Mouse (Mus musculus) G1E (cell line): ENCODE data around the gene Zcchc7. TPM values are rescaled to one million over a fixed set of nuclear protein-coding genes. Genes with fewer than 3 reads are reported as not detected.

Experiments
- ATAC-seq: 2 replicates; pipeline ENCODE4 v1.8.0; 2016; ENCODE audit warnings: mild to moderate bottlenecking; ENCODE audit not compliant: insufficient number of reproducible peaks, poor library complexity, low FRiP score, severe bottlenecking; ENCODE audit errors: extremely low read depth
- DNase-seq: peaks from one replicate; pipeline ENCODE4 v3.0.0; 2012; ENCODE audit warnings: low spot score
- H3K27me3 ChIP-seq: 2 replicates; pipeline ENCODE4 v1.6.1; 2012; ENCODE audit warnings: mild to moderate bottlenecking, low read length, inconsistent platforms; ENCODE audit not compliant: insufficient read depth
- H3K36me3 ChIP-seq: replicated peaks from 2 replicates; pipeline ENCODE3; 2012; ENCODE audit warnings: mild to moderate bottlenecking, inconsistent platforms
- H3K4me1 ChIP-seq: 2 replicates; pipeline ENCODE4 v1.6.1; 2012; ENCODE audit warnings: low read depth, low read length, inconsistent platforms, mixed read lengths; ENCODE audit not compliant: insufficient read depth
- H3K4me3 ChIP-seq: 2 replicates; pipeline ENCODE4 v1.5.1; 2012; ENCODE audit warnings: low read depth, mild to moderate bottlenecking, inconsistent platforms, low read length, moderate library complexity, mixed read lengths
- H3K9me3 ChIP-seq: replicated peaks from 2 replicates; pipeline ENCODE4 v1.6.1; 2012; ENCODE audit warnings: inconsistent platforms
- CTCF ChIP-seq: IDR thresholded peaks from 2 replicates; pipeline ENCODE4 v1.5.1; 2012; ENCODE audit warnings: low read depth, low read length, inconsistent platforms, mixed read lengths
- GATA1 ChIP-seq: IDR thresholded peaks from 2 replicates; pipeline ENCODE4 v1.6.1; 2012; ENCODE audit warnings: borderline replicate concordance, low read length, inconsistent platforms, mixed read lengths
- GATA2 ChIP-seq: IDR thresholded peaks from 2 replicates; pipeline ENCODE4 v1.6.1; 2012; ENCODE audit warnings: low read depth, low read length, inconsistent platforms, borderline replicate concordance
- POLR2AphosphoS5 ChIP-seq: IDR thresholded peaks from 2 replicates; pipeline ENCODE4 v1.6.1; 2012; ENCODE audit warnings: low read depth, low read length, inconsistent platforms; ENCODE audit not compliant: insufficient replicate concordance
- TAL1 ChIP-seq: conservative IDR thresholded peaks from 2 replicates; pipeline ENCODE4 v1.6.1; 2012; ENCODE audit warnings: low read depth, low read length, inconsistent platforms, mixed read lengths
- polyA plus RNA-seq: library from polyadenylated mRNA; stranded (reverse); fragments of >175 nt; gene quantifications from 2 replicates; pipeline ENCODE4 v1.2.3, GENCODE M21; 2012
- total RNA-seq, 2 experiments: library from RNA; stranded (forward) in 1 of 2; stranded (reverse) in 1 of 2; fragments of 200-1000 nt in 1 of 2; fragments of >200 nt in 1 of 2; fragmentation: Nextera tagmentation in 1 of 2; gene quantifications; 2 replicates each; pipeline ENCODE4 v1.2.3; 2014 to 2017

The Zcchc7 gene
- total and polyA plus RNA-seq, 3 experiments: 28.6 to 129 (median 61.3) TPM

GRCm38 (mm10) chr4:44710701-44711097 lies 45.0 kb upstream of the Zcchc7 start:
- peaks cover 48% of the 10 kb centered on the region for H3K27me3 ChIP-seq
- H3K9me3 ChIP-seq: no peaks in the 10 kb centered on the region
- no peak for TF ChIP-seq GATA2
- no peak for TF ChIP-seq CTCF
- TF ChIP-seq GATA1: no peak
- no peak for TF ChIP-seq TAL1
- no peak for TF ChIP-seq POLR2AphosphoS5
- H3K36me3 ChIP-seq: no peaks in the 10 kb centered on the region
- ATAC-seq (no peak), DNase-seq (no peak)
- no peaks in the 10 kb centered on the region for H3K4me1 ChIP-seq
- no peak overlapping the region for H3K4me3 ChIP-seq

- TF ChIP-seq CTCF (no peak), GATA1 (no peak)
- no peak for DNase-seq
- Histone ChIP-seq H3K4me3 (no peak overlapping the region), H3K4me1 (no peaks in the 10 kb centered on the region), H3K36me3 (no peaks in the 10 kb centered on the region), H3K27me3 (peaks cover 50% of the 10 kb centered on the region), H3K9me3 (no peaks in the 10 kb centered on the region)
- no peak for ATAC-seq
Observed at GRCm38 (mm10) chr4:44711136-44711900, 44.4 kb upstream of the Zcchc7 start.

GRCm38 (mm10) chr4:44712051-44712700 lies 43.5 kb upstream of the Zcchc7 start:
- Histone ChIP-seq H3K36me3 (no peaks in the 10 kb centered on the region), H3K27me3 (peaks cover 58% of the 10 kb centered on the region), H3K4me1 (no peaks in the 10 kb centered on the region), H3K9me3 (no peaks in the 10 kb centered on the region), H3K4me3 (no peak overlapping the region)
- no peak for DNase-seq
- TF ChIP-seq CTCF (no peak), GATA2 (no peak), GATA1 (no peak), TAL1 (no peak), POLR2AphosphoS5 (no peak)
- ATAC-seq: no peak

DNA sequence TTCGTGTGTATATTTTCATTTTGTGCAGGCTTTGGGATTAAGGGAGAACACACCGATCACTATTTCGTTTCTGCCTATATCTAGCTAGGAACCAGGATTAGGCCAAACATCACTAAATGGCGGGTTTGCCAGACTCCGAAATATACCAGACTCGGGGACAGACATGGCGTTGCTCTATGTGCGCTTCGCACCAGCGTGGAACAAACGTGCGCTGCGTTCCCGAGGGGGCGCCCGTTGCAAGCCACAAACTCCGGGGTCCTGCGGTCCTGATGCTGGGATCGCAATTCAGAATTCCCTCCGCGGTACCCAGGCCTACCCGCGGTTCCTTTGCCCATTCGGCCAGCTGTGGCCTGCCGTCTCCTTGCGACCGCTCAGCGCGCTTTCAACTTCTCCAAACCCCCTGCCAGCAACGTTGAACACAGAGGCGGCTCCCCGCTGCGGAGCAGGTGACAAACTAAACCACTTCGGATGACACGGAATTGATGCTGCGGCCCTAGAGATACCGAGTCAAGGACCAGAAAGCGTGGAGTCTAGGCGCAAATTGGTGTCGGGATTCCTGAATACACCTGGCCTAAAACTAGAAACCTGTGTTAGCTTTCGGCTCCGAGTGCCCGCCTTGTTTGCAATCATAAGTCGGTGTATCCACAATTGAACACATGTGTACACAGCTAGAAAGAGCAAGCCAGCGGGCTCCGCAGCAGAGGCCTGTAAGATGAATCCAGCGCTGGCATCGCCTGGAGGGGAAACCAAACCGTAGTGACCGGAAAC lies 42.7 kb upstream of the Zcchc7 start:
- DNase-seq: no peak
- peaks cover 66% of the 10 kb centered on the region for H3K27me3 ChIP-seq

GRCm38 (mm10) chr4:44713554-44714051 lies 42.1 kb upstream of the Zcchc7 start:
- no peak for TF ChIP-seq POLR2AphosphoS5
- no peak for TF ChIP-seq TAL1
- TF ChIP-seq GATA1: no peak
- no peak for TF ChIP-seq CTCF
- no peak for TF ChIP-seq GATA2
- no peaks in the 10 kb centered on the region for H3K9me3 ChIP-seq
- peaks cover 72% of the 10 kb centered on the region for H3K27me3 ChIP-seq
- no peak overlapping the region for H3K4me3 ChIP-seq
- DNase-seq: no peak
- no peaks in the 10 kb centered on the region for H3K4me1 ChIP-seq
- no peaks in the 10 kb centered on the region for H3K36me3 ChIP-seq
- ATAC-seq: no peak

More for the DNA sequence above, 42.7 kb upstream of the Zcchc7 start:
- no peaks in the 10 kb centered on the region for H3K36me3 ChIP-seq
- no peaks in the 10 kb centered on the region for H3K9me3 ChIP-seq
- TF ChIP-seq CTCF: no peak
- no peak for TF ChIP-seq POLR2AphosphoS5
- no peak for TF ChIP-seq GATA1
- no peak for TF ChIP-seq TAL1
- TF ChIP-seq GATA2: no peak
- H3K4me3 ChIP-seq: no peak overlapping the region
- no peaks in the 10 kb centered on the region for H3K4me1 ChIP-seq
- no peak for ATAC-seq

DNA sequence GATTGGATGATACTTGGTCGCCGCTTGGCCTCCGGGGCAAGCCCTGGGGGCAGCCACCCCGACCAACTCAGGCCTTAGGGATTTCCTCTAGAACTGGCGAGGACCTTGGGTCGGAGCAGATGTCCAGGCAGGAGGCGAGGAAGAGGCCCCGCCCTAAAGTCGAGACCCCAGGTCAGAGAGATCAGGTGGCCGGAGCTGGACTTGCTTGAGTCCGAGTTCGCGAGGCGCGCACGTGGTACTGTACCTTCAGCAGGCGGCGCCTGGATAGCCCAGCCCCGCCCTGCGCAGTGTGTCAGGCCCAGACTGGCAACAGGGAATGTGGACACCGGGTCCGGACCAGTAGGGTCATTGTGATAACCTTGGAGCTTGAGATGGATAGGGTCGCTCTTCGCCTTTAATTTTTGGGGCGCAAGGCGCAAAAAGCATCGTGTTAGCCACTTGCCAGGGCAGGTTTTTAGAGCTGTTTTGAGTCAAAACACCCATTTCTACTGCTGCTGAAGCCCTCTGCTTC lies 41.5 kb upstream of the Zcchc7 start:
- H3K4me3 ChIP-seq: no peak overlapping the region
- no peak for ATAC-seq
- no peaks in the 10 kb centered on the region for H3K4me1 ChIP-seq
- TF ChIP-seq GATA2 (no peak), GATA1 (no peak), CTCF (no peak), TAL1 (no peak), POLR2AphosphoS5 (no peak)
- H3K9me3 ChIP-seq: no peaks in the 10 kb centered on the region
- DNase-seq: no peak
- no peaks in the 10 kb centered on the region for H3K36me3 ChIP-seq
- H3K27me3 ChIP-seq: peaks cover 72% of the 10 kb centered on the region
